Mouse (Mus musculus) testis, adult 10 weeks (tissue): ENCODE results near the gene Snx15. TPM values are rescaled to one million over a fixed set of nuclear protein-coding genes. Genes with fewer than 3 reads are reported as not detected.

ENCODE experiments used
- polyA plus RNA-seq: library from polyadenylated mRNA; stranded (reverse); fragments of 350-450 nt; fragmentation: Illumina TruSeq; extraction: RNeasy Lipid Tissue Mini Kit (QIAGEN cat#74804); gene quantifications from one replicate; pipeline ENCODE4 v1.2.3, GENCODE M21; 2014; ENCODE audit warnings: low read depth, low replicate concordance

Gene Snx15
- polyA plus RNA-seq, result 2.1 TPM

DNA sequence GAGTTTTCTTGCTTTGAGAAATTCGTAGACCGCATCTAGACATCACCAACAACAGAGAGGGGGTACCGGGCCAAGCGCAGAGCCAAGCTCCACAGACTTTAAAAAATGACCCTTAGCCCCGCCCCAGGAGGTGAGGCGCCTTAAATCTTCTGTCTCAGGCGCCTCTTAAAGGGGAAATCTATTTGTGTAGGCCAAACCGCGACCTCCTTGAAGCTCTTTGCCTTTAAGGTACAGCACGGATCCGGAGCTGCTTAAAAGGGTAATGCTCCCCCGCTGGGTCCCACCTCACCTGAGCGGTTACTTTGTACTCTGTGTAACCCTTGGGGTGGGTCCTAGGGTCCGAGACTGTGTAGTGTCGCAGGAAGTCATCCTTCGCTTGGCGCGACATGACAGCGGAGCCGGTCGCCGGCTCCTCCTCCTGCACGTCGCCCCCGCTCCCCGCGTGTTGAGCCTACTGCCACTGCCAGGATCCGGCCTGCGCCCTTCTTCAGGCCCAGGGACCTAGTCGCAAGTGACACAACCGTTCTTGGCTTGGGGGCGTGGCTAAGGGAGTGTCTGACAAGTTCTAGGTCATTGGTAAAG, at the start of gene Snx15:
Gene Snx15, minus strand, starts transcription at position 545 of the 582 bp plus-strand sequence.

DNA sequence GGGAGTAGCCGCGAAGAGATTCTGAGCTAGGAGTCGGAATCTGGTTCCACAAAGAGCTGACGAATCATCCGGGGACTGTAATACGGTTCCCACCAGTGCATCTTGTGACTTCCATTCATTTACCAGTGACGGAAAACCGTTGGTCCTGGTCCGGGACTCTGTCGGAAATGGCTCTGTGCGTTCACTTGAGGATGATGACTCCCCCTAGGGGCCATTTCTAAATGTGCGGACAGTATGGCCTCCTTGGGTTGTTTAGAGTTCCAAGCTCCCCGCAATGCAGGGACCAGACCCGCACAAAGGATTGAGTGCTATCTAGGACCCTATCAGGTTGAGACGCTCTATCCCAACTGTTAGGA, 13.3 kb upstream of the Snx15 start, which contains the start of gene Arl2:
Gene Arl2, minus strand, starts transcription at position 155 of the 356 bp plus-strand sequence.

DNA sequence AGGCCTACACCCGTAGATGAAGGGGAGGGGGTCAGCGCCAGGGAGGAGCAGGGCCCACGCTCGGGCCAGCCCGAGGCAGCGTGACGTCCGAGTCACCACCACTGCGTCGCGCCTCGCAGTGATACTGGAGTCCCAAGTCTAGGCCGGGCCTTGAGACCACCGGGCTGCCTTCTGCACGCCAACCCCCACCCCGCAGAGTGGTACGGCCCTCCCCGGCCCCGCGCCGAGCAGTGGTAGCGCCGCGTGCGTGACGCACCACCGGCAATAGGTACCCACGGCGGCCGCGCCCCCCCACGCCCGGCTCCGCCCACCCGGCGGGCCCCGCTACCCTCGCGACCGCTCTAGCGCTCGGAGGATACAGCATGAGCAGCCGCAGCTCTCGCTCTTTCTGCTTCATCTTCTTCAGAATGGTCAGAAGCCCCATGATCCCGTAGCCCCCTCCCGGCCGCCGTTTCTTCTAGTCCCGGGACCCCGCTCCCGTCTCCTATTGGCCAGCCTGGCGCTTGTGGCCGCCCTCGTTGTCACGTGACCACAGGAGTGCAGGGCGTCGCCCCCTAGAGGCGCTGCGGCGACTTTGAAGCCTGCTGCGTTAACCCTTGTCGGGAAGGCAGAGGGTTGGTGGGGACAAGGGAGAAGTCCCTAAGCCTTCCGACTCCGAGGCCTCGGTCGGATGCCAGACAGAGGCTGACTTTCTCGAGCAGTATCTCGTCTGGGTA, 12.7 kb upstream of the Snx15 start, which contains the start of gene Batf2:
Gene Batf2, plus strand, starts transcription at position 306 of the 716 bp plus-strand sequence.

DNA sequence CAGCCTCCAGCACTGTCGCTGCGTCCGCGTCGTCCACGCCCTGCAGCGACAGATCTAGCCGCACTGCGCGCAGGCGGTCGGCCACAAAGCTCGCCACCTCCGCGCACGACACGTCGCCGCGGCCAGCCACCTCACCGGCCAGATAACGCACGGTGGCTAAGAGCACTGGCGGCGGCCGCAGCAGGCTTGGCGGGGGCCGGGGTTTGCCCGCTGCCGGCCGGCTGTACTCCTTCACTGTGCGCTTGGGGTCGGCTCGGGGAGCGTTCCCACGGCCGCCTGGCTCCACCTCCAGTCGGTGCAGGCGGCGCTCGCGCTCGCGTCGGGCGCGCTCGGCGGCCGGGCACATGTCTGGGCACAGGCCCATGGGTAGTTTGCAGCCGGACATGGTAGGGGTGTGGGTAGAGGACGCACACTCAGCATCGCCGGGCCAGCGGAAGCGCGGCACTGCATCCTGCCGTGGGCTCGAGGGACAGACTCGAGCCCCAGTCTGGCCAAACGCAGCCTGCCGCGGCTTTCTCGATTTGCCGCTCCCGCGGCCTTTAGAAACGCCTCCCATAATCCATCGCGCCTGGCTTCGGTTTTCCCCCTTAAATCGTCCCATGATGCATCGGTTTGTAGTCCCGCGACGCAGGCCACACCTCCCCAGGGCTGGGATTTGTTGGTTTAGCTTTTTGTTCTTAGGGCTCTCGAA, 10.0 kb downstream of the Snx15 start, which contains the start of gene Sac3d1:
Gene Sac3d1, minus strand, starts transcription at position 665 of the 691 bp plus-strand sequence.

GRCm38 (mm10) chr19:6105586-6105985, 22.5 kb downstream of the Snx15 start, which contains the start of gene Naaladl1:
Gene Naaladl1, plus strand, starts transcription at chr19:6105782.

GRCm38 (mm10) chr19:6094119-6094518, 34.0 kb downstream of the Snx15 start, which contains the start of gene AC131692.1:
Gene AC131692.1, plus strand, starts transcription at chr19:6094419.

DNA sequence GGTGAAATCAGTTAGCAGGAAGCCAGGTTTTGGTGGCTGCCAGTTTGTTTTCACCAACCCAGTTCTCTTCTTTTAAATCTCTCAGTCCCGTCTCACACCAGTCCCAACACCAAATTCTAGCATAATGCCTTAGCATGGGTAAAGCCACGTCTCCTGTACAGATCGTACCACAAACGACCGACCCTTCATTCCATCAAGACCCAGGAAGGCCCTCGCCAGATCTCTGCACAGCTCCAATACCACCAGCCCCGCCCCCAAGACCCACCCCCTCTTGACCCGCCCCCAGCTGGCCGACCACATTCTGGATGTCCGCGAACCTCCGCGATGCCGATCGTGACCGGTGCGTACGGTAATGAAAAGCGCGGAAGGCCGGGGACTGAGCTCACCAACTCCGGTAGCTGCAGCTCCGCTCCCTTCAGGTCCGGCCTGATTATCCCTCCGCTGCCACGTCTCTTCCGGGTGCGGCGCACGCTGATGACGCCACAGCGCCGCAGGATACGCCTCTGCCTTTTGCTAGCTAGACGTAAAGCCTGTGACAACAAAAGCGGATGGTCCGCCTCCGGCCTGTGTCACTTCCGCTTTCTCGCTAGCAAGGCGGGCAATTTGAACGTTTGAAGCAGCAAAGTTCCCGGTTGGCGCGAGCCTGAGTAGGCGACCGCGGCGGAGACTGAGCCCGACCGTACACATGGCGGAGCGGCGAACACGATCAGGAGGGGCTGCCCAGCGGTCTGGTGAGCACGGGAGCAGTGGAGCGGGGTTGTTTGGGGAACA, 43.4 kb downstream of the Snx15 start, which contains the start of the genes Zfpl1 and Cdca5:
Gene Zfpl1, minus strand, starts transcription at position 479 of the 771 bp plus-strand sequence.
Gene Cdca5, plus strand, starts transcription at position 506 of the 771 bp plus-strand sequence.

GRCm38 (mm10) chr19:6082156-6082555, 45.9 kb downstream of the Snx15 start, which contains the start of gene Gm28374:
Gene Gm28374, minus strand, starts transcription at chr19:6082256.

GRCm38 (mm10) chr19:6079983-6080480, 48.1 kb downstream of the Snx15 start, which contains the start of gene Tmem262:
Gene Tmem262, plus strand, starts transcription at chr19:6080033.

GRCm38 (mm10) chr19:6076564-6077393, 51.3 kb downstream of the Snx15 start, which contains the start of gene Vps51:
Gene Vps51, minus strand, starts transcription at chr19:6077231.

Other genes starting within 250 kb of the Snx15 start
- 0.38 TPM for gene Tigd3, start 234.2 kb downstream of the Snx15 start, polyA plus RNA-seq
- 9.0 TPM for gene Dpf2, start 215.3 kb downstream of the Snx15 start, polyA plus RNA-seq
- 0.11 TPM for gene Cdc42ep2, start 203.5 kb downstream of the Snx15 start, polyA plus RNA-seq
- 7.6 TPM for gene Pola2, start 164.1 kb downstream of the Snx15 start, polyA plus RNA-seq
- gene Slc22a20, start 142.2 kb downstream of the Snx15 start, polyA plus RNA-seq, result not detected
- gene Capn1, start 112.4 kb downstream of the Snx15 start, polyA plus RNA-seq, result 0.24 TPM
- 1.3 TPM for gene Syvn1, start 81.7 kb downstream of the Snx15 start, polyA plus RNA-seq
- 9.4 TPM for gene Mrpl49, start 70.5 kb downstream of the Snx15 start, polyA plus RNA-seq
- 25.7 TPM for gene Fau, start 70.5 kb downstream of the Snx15 start, polyA plus RNA-seq
- 0.66 TPM for gene Znhit2, start 67.1 kb downstream of the Snx15 start, polyA plus RNA-seq
- gene Tm7sf2, start 59.9 kb downstream of the Snx15 start, polyA plus RNA-seq, result 1.6 TPM
- 8.3 TPM for gene Vps51, start 51.1 kb downstream of the Snx15 start, polyA plus RNA-seq
- 14.1 TPM for gene Tmem262, start 48.3 kb downstream of the Snx15 start, polyA plus RNA-seq
- gene Gm28374, start 46.0 kb downstream of the Snx15 start, polyA plus RNA-seq, result not detected
- gene Zfpl1, start 43.3 kb downstream of the Snx15 start, polyA plus RNA-seq, result 1.3 TPM
- 10.9 TPM for gene Cdca5, start 43.3 kb downstream of the Snx15 start, polyA plus RNA-seq
- gene AC131692.1, start 33.9 kb downstream of the Snx15 start, polyA plus RNA-seq, result 56.3 TPM
- 0.13 TPM for gene Naaladl1, start 22.5 kb downstream of the Snx15 start, polyA plus RNA-seq
- 1.2 TPM for gene Sac3d1, start 9.7 kb downstream of the Snx15 start, polyA plus RNA-seq
- gene Batf2, start 12.7 kb upstream of the Snx15 start, polyA plus RNA-seq, result not detected
- gene Arl2, start 13.2 kb upstream of the Snx15 start, polyA plus RNA-seq, result 2.2 TPM
- 7.0 TPM for gene Majin, start 56.1 kb upstream of the Snx15 start, polyA plus RNA-seq
- not detected for gene Gpha2, start 98.1 kb upstream of the Snx15 start, polyA plus RNA-seq
- gene Ppp2r5b, start 107.6 kb upstream of the Snx15 start, polyA plus RNA-seq, result 0.45 TPM
- gene Atg2a, start 113.4 kb upstream of the Snx15 start, polyA plus RNA-seq, result 0.41 TPM
- gene Ehd1, start 148.4 kb upstream of the Snx15 start, polyA plus RNA-seq, result 43.3 TPM
- 0.49 TPM for gene Cdc42bpg, start 178.2 kb upstream of the Snx15 start, polyA plus RNA-seq
- gene Men1, start 206.7 kb upstream of the Snx15 start, polyA plus RNA-seq, result 3.6 TPM
- gene Map4k2, start 212.8 kb upstream of the Snx15 start, polyA plus RNA-seq, result 1.3 TPM
- 210 TPM for gene Sf1, start 235.4 kb upstream of the Snx15 start, polyA plus RNA-seq